Mouse (Mus musculus): ENCODE data around the gene Kif26b. TPM values are rescaled to one million over a fixed set of nuclear protein-coding genes. Genes with fewer than 3 reads are reported as not detected.

Kif26b gene
- total and polyA plus RNA-seq, 3 experiments = 0.04 to 0.16 TPM; not detected in 1

DNA sequence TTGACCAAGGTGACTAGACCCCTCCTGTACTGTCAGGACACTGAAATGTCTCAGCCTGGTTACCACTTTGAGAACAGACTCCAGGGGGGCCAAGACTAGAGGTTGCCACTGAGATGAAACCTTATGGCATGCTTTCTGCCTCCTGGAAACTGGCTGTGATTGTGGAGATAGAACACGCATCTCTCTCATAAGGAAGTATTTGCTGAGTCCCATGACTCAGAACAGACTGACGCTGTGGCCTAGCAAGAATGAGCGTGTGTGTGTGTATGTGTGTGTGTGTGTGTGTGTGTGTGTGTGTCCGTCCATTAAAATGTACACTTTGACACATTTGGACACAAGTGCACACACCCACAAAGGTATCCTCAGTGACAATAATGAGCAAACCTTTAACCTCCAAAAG lies 140.0 kb downstream of the Kif26b start:
- ATAC-seq (ENCODE audit: extremely low read depth, insufficient number of reproducible peaks, low FRiP score, poor library complexity, severe bottlenecking) = no peak
- peaks cover 44% of the 10 kb centered on the region for H3K27me3 ChIP-seq (ENCODE audit: insufficient read depth, low read length)
- H3K36me3 ChIP-seq (replicated peaks) = no peaks in the 10 kb centered on the region
- peaks cover 5% of the 10 kb centered on the region; the same call in 1 of the 2 replicates for H3K9me3 ChIP-seq (replicated peaks)
- no peak for TF ChIP-seq GATA2 (IDR thresholded peaks at IDR 0.05; ENCODE audit: borderline replicate concordance, low read depth, low read length)
- no peak for TF ChIP-seq GATA1 (IDR thresholded peaks at IDR 0.05; ENCODE audit: borderline replicate concordance, low read length)
- no peak for TF ChIP-seq TAL1 (conservative IDR thresholded peaks at IDR 0.05; ENCODE audit: low read depth, low read length)
- no peak for TF ChIP-seq POLR2AphosphoS5 (IDR thresholded peaks at IDR 0.05; ENCODE audit: insufficient replicate concordance, low read depth, low read length)
- no peak for TF ChIP-seq CTCF (IDR thresholded peaks at IDR 0.05; ENCODE audit: low read depth, low read length)
- DNase-seq (ENCODE audit: low spot score) = no peak
- no peaks in the 10 kb centered on the region for H3K4me1 ChIP-seq (ENCODE audit: insufficient read depth, low read depth, low read length)
- H3K4me3 ChIP-seq (ENCODE audit: low read depth, low read length) = no peak overlapping the region

DNA sequence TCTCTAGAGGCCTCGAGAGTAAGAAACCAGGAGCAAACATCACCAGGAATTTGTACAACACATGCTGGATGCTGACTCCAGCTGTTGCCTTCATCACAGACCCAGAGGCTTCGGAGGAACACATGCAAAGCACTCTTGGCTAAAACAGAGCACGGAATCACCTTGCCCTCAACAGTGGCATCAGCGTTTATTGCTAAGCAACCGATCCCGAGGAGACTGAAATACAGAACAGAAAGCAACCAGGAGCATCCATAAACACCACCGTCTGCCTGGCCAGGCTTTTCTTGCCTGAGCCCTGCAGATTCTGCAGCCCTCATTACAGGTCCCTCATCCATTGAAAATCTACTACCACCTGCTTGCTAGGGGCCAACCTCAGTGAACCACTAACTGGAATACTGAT lies 144.1 kb downstream of the Kif26b start:
- TF ChIP-seq TAL1 (conservative IDR thresholded peaks at IDR 0.05; ENCODE audit: low read depth, low read length) (no peak), POLR2AphosphoS5 (IDR thresholded peaks at IDR 0.05; ENCODE audit: insufficient replicate concordance, low read depth, low read length) (no peak), GATA2 (IDR thresholded peaks at IDR 0.05; ENCODE audit: borderline replicate concordance, low read depth, low read length) (no peak), GATA1 (IDR thresholded peaks at IDR 0.05; ENCODE audit: borderline replicate concordance, low read length) (no peak), CTCF (IDR thresholded peaks at IDR 0.05; ENCODE audit: low read depth, low read length) (no peak)
- no peak for ATAC-seq (ENCODE audit: extremely low read depth, insufficient number of reproducible peaks, low FRiP score, poor library complexity, severe bottlenecking)

DNA sequence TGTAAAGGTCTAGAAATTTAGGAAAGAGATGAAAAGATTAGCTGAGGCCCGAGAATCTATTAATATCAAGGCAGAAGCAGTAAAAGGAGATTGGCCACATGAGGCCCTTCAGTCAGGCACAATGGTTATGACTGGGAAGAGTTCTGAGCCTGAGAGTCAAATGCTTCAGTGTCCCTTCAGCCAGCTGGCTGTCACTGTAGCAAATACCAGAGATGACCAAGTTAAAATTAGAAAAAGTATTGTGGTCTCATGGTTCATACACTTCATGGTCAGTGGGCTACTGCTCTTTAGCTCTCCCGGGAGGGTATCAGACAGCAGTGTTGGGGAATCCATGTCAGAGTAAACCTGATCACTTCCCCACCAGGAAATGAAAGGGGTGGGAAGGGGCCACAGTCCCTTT lies 144.6 kb downstream of the Kif26b start:
- Histone ChIP-seq H3K36me3 (replicated peaks) (no peaks in the 10 kb centered on the region), H3K4me1 (ENCODE audit: insufficient read depth, low read depth, low read length) (no peaks in the 10 kb centered on the region), H3K27me3 (ENCODE audit: insufficient read depth, low read length) (peaks cover 33% of the 10 kb centered on the region), H3K4me3 (ENCODE audit: low read depth, low read length) (no peak overlapping the region), H3K9me3 (replicated peaks) (peaks cover 2% of the 10 kb centered on the region)
- ATAC-seq (ENCODE audit: extremely low read depth, insufficient number of reproducible peaks, low FRiP score, poor library complexity, severe bottlenecking) = no peak
- no peak for DNase-seq (ENCODE audit: low spot score)
- TF ChIP-seq POLR2AphosphoS5 (IDR thresholded peaks at IDR 0.05; ENCODE audit: insufficient replicate concordance, low read depth, low read length) (no peak), CTCF (IDR thresholded peaks at IDR 0.05; ENCODE audit: low read depth, low read length) (no peak), GATA2 (IDR thresholded peaks at IDR 0.05; ENCODE audit: borderline replicate concordance, low read depth, low read length) (no peak), TAL1 (conservative IDR thresholded peaks at IDR 0.05; ENCODE audit: low read depth, low read length) (no peak), GATA1 (IDR thresholded peaks at IDR 0.05; ENCODE audit: borderline replicate concordance, low read length) (no peak)

More for the DNA sequence above, 144.1 kb downstream of the Kif26b start:
- H3K36me3 ChIP-seq (replicated peaks) = no peaks in the 10 kb centered on the region
- H3K27me3 ChIP-seq (ENCODE audit: insufficient read depth, low read length) = peaks cover 33% of the 10 kb centered on the region
- DNase-seq (ENCODE audit: low spot score) = no peak
- H3K9me3 ChIP-seq (replicated peaks) = peaks cover 2% of the 10 kb centered on the region
- H3K4me3 ChIP-seq (ENCODE audit: low read depth, low read length) = no peak overlapping the region
- no peaks in the 10 kb centered on the region for H3K4me1 ChIP-seq (ENCODE audit: insufficient read depth, low read depth, low read length)

DNA sequence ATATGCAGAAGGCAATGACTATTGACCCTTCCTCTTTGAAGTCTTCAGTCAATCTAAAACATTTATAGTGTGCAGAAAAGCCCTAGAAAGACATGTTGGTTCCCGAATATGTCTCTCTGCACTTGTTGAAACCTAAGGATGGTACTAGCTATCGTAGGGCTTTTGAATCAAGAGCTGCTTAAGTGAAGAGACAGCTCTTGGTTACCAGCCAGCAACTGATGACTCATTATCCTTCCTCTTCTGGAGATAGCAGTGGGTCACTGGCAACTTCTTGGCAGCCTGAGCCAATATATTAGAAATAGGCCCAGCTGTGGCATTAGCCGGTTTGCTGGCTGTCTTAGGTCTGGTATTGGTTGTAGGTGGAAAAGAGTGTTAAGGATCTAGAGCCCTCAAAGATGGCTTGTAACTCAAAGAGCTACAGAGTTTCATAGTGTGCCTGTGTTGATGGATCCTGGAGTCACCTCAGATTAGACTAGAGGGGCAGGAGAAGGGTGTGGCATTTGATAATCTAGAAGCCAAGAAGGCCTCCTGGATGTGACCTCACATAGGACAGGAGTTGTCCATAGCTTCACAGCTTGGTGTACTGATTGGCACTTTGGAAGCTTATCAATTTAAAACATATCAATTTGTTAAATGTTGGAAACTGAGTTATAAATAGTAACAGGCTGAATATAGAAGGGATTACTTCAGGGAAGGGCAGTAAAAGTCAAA lies 146.8 kb downstream of the Kif26b start:
- H3K4me1 ChIP-seq (ENCODE audit: insufficient read depth, low read depth, low read length) = no peaks in the 10 kb centered on the region
- peaks cover 2% of the 10 kb centered on the region for H3K9me3 ChIP-seq (replicated peaks)
- H3K27me3 ChIP-seq (ENCODE audit: insufficient read depth, low read length) = peaks cover 25% of the 10 kb centered on the region
- TF ChIP-seq CTCF (IDR thresholded peaks at IDR 0.05; ENCODE audit: low read depth, low read length) (no peak), POLR2AphosphoS5 (IDR thresholded peaks at IDR 0.05; ENCODE audit: insufficient replicate concordance, low read depth, low read length) (no peak), GATA2 (IDR thresholded peaks at IDR 0.05; ENCODE audit: borderline replicate concordance, low read depth, low read length) (no peak), TAL1 (conservative IDR thresholded peaks at IDR 0.05; ENCODE audit: low read depth, low read length) (no peak), GATA1 (IDR thresholded peaks at IDR 0.05; ENCODE audit: borderline replicate concordance, low read length) (no peak)
- H3K36me3 ChIP-seq (replicated peaks) = no peaks in the 10 kb centered on the region
- ATAC-seq (ENCODE audit: extremely low read depth, insufficient number of reproducible peaks, low FRiP score, poor library complexity, severe bottlenecking) = no peak
- DNase-seq (ENCODE audit: low spot score) = no peak
- H3K4me3 ChIP-seq (ENCODE audit: low read depth, low read length) = no peak overlapping the region

DNA sequence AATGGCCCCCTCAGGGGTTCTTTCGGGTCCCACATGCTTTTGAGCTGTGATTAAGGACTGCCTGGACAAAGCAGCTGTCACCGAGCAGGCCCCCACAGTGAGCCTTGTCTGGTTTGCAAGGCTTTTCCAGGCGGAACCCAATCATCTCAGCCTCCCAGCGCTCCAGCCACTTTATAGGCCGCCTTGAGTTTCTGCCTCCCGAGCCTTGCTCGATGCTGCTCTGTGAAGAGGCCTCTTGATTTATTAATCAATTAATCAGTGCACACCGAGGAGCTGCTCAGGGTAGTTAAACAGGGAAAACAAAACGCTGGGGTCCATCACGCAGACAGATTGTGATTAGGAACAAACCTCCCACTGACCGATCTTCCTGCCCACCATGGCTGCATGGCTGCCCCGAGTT lies 148.2 kb downstream of the Kif26b start:
- no peak for ATAC-seq (ENCODE audit: extremely low read depth, insufficient number of reproducible peaks, low FRiP score, poor library complexity, severe bottlenecking)
- Histone ChIP-seq H3K4me3 (ENCODE audit: low read depth, low read length) (no peak overlapping the region), H3K4me1 (ENCODE audit: insufficient read depth, low read depth, low read length) (no peaks in the 10 kb centered on the region), H3K27me3 (ENCODE audit: insufficient read depth, low read length) (peaks cover 16% of the 10 kb centered on the region), H3K9me3 (replicated peaks) (no peaks in the 10 kb centered on the region; the same call in 1 of the 2 replicates), H3K36me3 (replicated peaks) (no peaks in the 10 kb centered on the region)
- TF ChIP-seq POLR2AphosphoS5 (IDR thresholded peaks at IDR 0.05; ENCODE audit: insufficient replicate concordance, low read depth, low read length) = no peak
- TF ChIP-seq TAL1 (conservative IDR thresholded peaks at IDR 0.05; ENCODE audit: low read depth, low read length) = no peak
- TF ChIP-seq GATA2 (IDR thresholded peaks at IDR 0.05; ENCODE audit: borderline replicate concordance, low read depth, low read length) = no peak
- TF ChIP-seq GATA1 (IDR thresholded peaks at IDR 0.05; ENCODE audit: borderline replicate concordance, low read length) = no peak
- TF ChIP-seq CTCF (IDR thresholded peaks at IDR 0.05; ENCODE audit: low read depth, low read length) = no peak
- DNase-seq (ENCODE audit: low spot score) = no peak

DNA sequence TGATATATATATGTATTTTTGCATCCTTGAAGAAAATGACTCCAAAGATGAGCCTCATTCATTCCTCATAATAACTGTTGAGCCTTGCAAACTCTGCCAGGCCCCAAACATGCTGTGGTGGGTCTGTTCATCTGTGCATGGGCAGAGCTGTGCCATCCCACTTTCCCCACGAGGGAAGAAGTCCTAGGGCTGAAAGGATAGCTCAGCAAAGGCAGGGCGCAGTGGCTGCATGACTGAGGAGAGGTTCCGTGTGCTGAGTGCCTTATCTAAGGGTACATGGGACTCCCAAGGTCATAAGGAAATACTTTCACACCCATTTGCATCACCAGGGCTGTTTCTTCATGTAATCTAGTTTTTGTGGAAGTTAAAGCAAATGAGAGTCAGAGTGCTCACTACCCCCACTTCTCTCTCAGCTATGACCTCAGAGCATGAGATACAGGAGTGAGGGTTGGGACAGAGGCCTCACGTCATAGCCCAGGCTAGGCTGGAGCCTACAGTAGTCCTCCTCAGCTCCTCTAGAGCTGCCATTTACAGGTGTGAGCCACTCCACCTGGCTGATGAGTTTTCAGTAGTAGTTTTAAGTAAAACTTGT lies 148.8 kb downstream of the Kif26b start:
- no peaks in the 10 kb centered on the region for H3K36me3 ChIP-seq (replicated peaks)
- H3K27me3 ChIP-seq (ENCODE audit: insufficient read depth, low read length) = peaks cover 13% of the 10 kb centered on the region
- ATAC-seq (ENCODE audit: extremely low read depth, insufficient number of reproducible peaks, low FRiP score, poor library complexity, severe bottlenecking) (no peak), DNase-seq (ENCODE audit: low spot score) (no peak)
- no peaks in the 10 kb centered on the region for H3K4me1 ChIP-seq (ENCODE audit: insufficient read depth, low read depth, low read length)
- TF ChIP-seq CTCF (IDR thresholded peaks at IDR 0.05; ENCODE audit: low read depth, low read length) = no peak
- no peak for TF ChIP-seq GATA2 (IDR thresholded peaks at IDR 0.05; ENCODE audit: borderline replicate concordance, low read depth, low read length)
- TF ChIP-seq POLR2AphosphoS5 (IDR thresholded peaks at IDR 0.05; ENCODE audit: insufficient replicate concordance, low read depth, low read length) = no peak
- TF ChIP-seq TAL1 (conservative IDR thresholded peaks at IDR 0.05; ENCODE audit: low read depth, low read length) = no peak
- TF ChIP-seq GATA1 (IDR thresholded peaks at IDR 0.05; ENCODE audit: borderline replicate concordance, low read length) = no peak
- H3K4me3 ChIP-seq (ENCODE audit: low read depth, low read length) = no peak overlapping the region
- H3K9me3 ChIP-seq (replicated peaks) = no peaks in the 10 kb centered on the region; the same call in 1 of the 2 replicates

Measured in G1E (cell line).